Mouse (Mus musculus) sigmoid colon, adult 10 weeks (tissue): Measurements from ENCODE around the gene Atp23. TPM values are rescaled to one million over a fixed set of nuclear protein-coding genes. Genes with fewer than 3 reads are reported as not detected.

Experiments used
- polyA plus RNA-seq: library from polyadenylated mRNA; stranded (reverse); fragments of 350-450 nt; fragmentation: Illumina TruSeq; extraction: RNeasy Lipid Tissue Mini Kit (QIAGEN cat#74804); gene quantifications from one replicate; pipeline ENCODE4 v1.2.3, GENCODE M21; 2014; ENCODE audit warnings: low read depth, low replicate concordance

Gene Atp23
- polyA plus RNA-seq: 3.4 TPM

GRCm38 (mm10) chr10:126900821-126901487, at the start of gene Atp23:
Atp23 (minus strand) TSS chr10:126901355.

Other genes starting within 250 kb of the Atp23 start
- gene Ctdsp2, start 77.4 kb upstream of the Atp23 start, polyA plus RNA-seq: 52.7 TPM
- 0.35 TPM for gene Avil, start 99.4 kb upstream of the Atp23 start, polyA plus RNA-seq
- gene Tsfm, start 129.5 kb upstream of the Atp23 start, polyA plus RNA-seq: 6.5 TPM
- gene Mettl1, start 140.1 kb upstream of the Atp23 start, polyA plus RNA-seq: 4.2 TPM
- gene Eef1akmt3, start 140.2 kb upstream of the Atp23 start, polyA plus RNA-seq: 1.1 TPM
- not detected for gene Cyp27b1, start 146.9 kb upstream of the Atp23 start, polyA plus RNA-seq
- gene March9, start 158.8 kb upstream of the Atp23 start, polyA plus RNA-seq: 1.4 TPM
- gene Cdk4, start 162.2 kb upstream of the Atp23 start, polyA plus RNA-seq: 15.3 TPM
- gene Tspan31, start 168.9 kb upstream of the Atp23 start, polyA plus RNA-seq: 45.5 TPM
- 0.25 TPM for gene Agap2, start 173.9 kb upstream of the Atp23 start, polyA plus RNA-seq
- gene Os9, start 219.8 kb upstream of the Atp23 start, polyA plus RNA-seq: 10.3 TPM